11 mouse cellular contexts compared by ENCODE assay signal in genomic region chr11:106817808-106818207, GRCm38 (mm10). TPM values are rescaled to one million over a fixed set of nuclear protein-coding genes. Genes with fewer than 3 reads are reported as not detected.
DNase-seq lines count a peak whose midpoint lies in the region; ATAC-seq and TF ChIP-seq lines count a peak whose summit lies in the region.
"Had no signal": no experiment of that assay in that cellular context is flagged by ENCODE, and none has a peak within 500 bp of the region (broad histone marks: within the 10 kb centered on the region; RNA-seq: fewer than 3 reads in every experiment).

No protein-coding gene starts in this region.

- ATAC-seq in hindbrain, embryonic 13.5 days (ENCODE audit: low FRiP score), result no peak
- ATAC-seq in forebrain, embryonic 14.5 days, result peak; percentile 70
- no peak for ATAC-seq in activated CD4-positive, CD25-positive, alpha-beta regulatory T cell, adult 4 months

- no peak overlapping the region for H3K4me2 ChIP-seq in hindbrain, embryonic 13.5 days
- peak overlapping the region; percentile 1; the same call in 1 of the 2 replicates for H3K4me2 ChIP-seq in forebrain, embryonic 14.5 days (ENCODE audit: low read length)
- H3K4me2 ChIP-seq: embryonic facial prominence, embryonic 15.5 days; lung, embryonic 15.5 days had no signal

- no peak overlapping the region for H3K4me3 ChIP-seq in hindbrain, embryonic 13.5 days
- H3K4me3 ChIP-seq in hindbrain, embryonic 10.5 days, result no peak overlapping the region
- no peak overlapping the region for H3K4me3 ChIP-seq in forebrain, embryonic 14.5 days (ENCODE audit: low read depth, low read length)
- H3K4me3 ChIP-seq: embryonic facial prominence, embryonic 15.5 days; lung, embryonic 15.5 days had no signal

- peaks cover 78% of the 10 kb centered on the region for H3K36me3 ChIP-seq in hindbrain, embryonic 13.5 days
- H3K36me3 ChIP-seq in hindbrain, embryonic 10.5 days, result peaks cover 100% of the 10 kb centered on the region
- H3K36me3 ChIP-seq in forebrain, embryonic 14.5 days (ENCODE audit: control insufficient read depth, insufficient read depth, low read length), result peaks cover 79% of the 10 kb centered on the region

- WGBS in hindbrain, embryonic 13.5 days, result 93% methylated on average over 6 of the region's 6 CpGs
- WGBS in hindbrain, embryonic 10.5 days, result 96% methylated on average over 6 of the region's 6 CpGs
- WGBS in forebrain, embryonic 14.5 days, result 43% methylated on average over 6 of the region's 6 CpGs

- TF ChIP-seq POLR2A in brain, embryonic 14.5 days (IDR thresholded peaks at IDR 0.05; ENCODE audit: borderline replicate concordance, extremely low read depth, insufficient read depth, insufficient read length, poor library complexity, severe bottlenecking), result no peak

- no peaks in the 10 kb centered on the region for H3K9me3 ChIP-seq in hindbrain, embryonic 13.5 days
- no peaks in the 10 kb centered on the region for H3K9me3 ChIP-seq in hindbrain, embryonic 10.5 days
- no peaks in the 10 kb centered on the region for H3K9me3 ChIP-seq in forebrain, embryonic 14.5 days (replicated peaks; ENCODE audit: control insufficient read depth, low read length)
- H3K9me3 ChIP-seq: embryonic facial prominence, embryonic 15.5 days; lung, embryonic 15.5 days had no signal

- peaks cover 13% of the 10 kb centered on the region for H3K4me1 ChIP-seq in hindbrain, embryonic 13.5 days (replicated peaks)
- H3K4me1 ChIP-seq in hindbrain, embryonic 10.5 days (replicated peaks), result no peaks in the 10 kb centered on the region
- H3K4me1 ChIP-seq in forebrain, embryonic 14.5 days (ENCODE audit: control insufficient read depth, insufficient read depth, low read length), result peaks cover 6% of the 10 kb centered on the region

- no peak for DNase-seq in hindbrain, embryonic 10.5 days (ENCODE audit: low spot score)
- DNase-seq in NIH3T3 (ENCODE audit: low read depth), result peak; percentile 13
- peak; percentile 71 for DNase-seq in brain, embryonic 14.5 days (ENCODE audit: low read depth)
- DNase-seq in forebrain, embryonic 14.5 days (ENCODE audit: low spot score), result peak; percentile 67
- no peak for DNase-seq in spleen, postnatal 10 days (ENCODE audit: low spot score in 2 of 2)
- DNase-seq: adrenal gland, adult 8-10 months had no signal

- TF ChIP-seq CTCF in brain, embryonic 14.5 days (IDR thresholded peaks at IDR 0.05; ENCODE audit: borderline replicate concordance, extremely low read depth, insufficient read depth, insufficient read length), result no peak

- no peak overlapping the region for H3K9ac ChIP-seq in hindbrain, embryonic 13.5 days
- H3K9ac ChIP-seq in forebrain, embryonic 14.5 days (ENCODE audit: low read length), result no peak overlapping the region
- H3K9ac ChIP-seq: embryonic facial prominence, embryonic 15.5 days; lung, embryonic 15.5 days had no signal

- H3K27ac ChIP-seq in hindbrain, embryonic 13.5 days, result peak overlapping the region; percentile 53
- no peak overlapping the region for H3K27ac ChIP-seq in hindbrain, embryonic 10.5 days
- peak overlapping the region; percentile 9; the same call in 1 of the 2 replicates for H3K27ac ChIP-seq in forebrain, embryonic 14.5 days (ENCODE audit: low read depth, low read length)
- H3K27ac ChIP-seq: lung, embryonic 15.5 days had no signal

- H3K27me3 ChIP-seq in hindbrain, embryonic 13.5 days, result no peaks in the 10 kb centered on the region
- no peaks in the 10 kb centered on the region for H3K27me3 ChIP-seq in hindbrain, embryonic 10.5 days (ENCODE audit: insufficient read depth, poor library complexity, severe bottlenecking)
- H3K27me3 ChIP-seq in forebrain, embryonic 14.5 days (replicated peaks; ENCODE audit: control insufficient read depth, insufficient read depth, low read length), result no peaks in the 10 kb centered on the region
- H3K27me3 ChIP-seq: CH12.LX; embryonic facial prominence, embryonic 15.5 days; lung, embryonic 15.5 days had no signal

RNA-seq across cellular contexts. Expression of gene Cep95, which starts 28.8 kb away (rescaled TPM):
- polyA plus RNA-seq in hindbrain, embryonic 13.5 days (2015; fragmentation: Nextera tagmentation; extraction: Ambion mirVana), result 15.7 and 18.2 TPM in 2 replicates
- polyA plus RNA-seq in hindbrain, embryonic 10.5 days (2016; fragmentation: Nextera tagmentation; extraction: Ambion mirVana), result 14.8 and 20.2 TPM in 2 replicates
- 20.3 and 22.3 TPM in 2 replicates for polyA plus RNA-seq in brain, embryonic 14.5 days (2012; rRNA removed)
- 12.2 and 14.2 TPM in 2 replicates for polyA plus RNA-seq in forebrain, embryonic 14.5 days (2014; fragmentation: Nextera tagmentation; extraction: Ambion mirVana)
- polyA plus RNA-seq in activated CD4-positive, CD25-positive, alpha-beta regulatory T cell, adult 4 months (2017; shearing (Covaris generic)), result 10 to 100 TPM; 26.9 to 33.3 TPM

RNA-seq across cellular contexts. Expression of gene Ddx5, which starts 28.8 kb away (rescaled TPM):
- 431 and 450 TPM in 2 replicates for polyA plus RNA-seq in hindbrain, embryonic 13.5 days (2015; fragmentation: Nextera tagmentation; extraction: Ambion mirVana)
- polyA plus RNA-seq in hindbrain, embryonic 10.5 days (2016; fragmentation: Nextera tagmentation; extraction: Ambion mirVana), result 285 and 301 TPM in 2 replicates
- 597 and 653 TPM in 2 replicates for polyA plus RNA-seq in brain, embryonic 14.5 days (2012; rRNA removed)
- polyA plus RNA-seq in forebrain, embryonic 14.5 days (2014; fragmentation: Nextera tagmentation; extraction: Ambion mirVana), result 504 and 550 TPM in 2 replicates
- polyA plus RNA-seq in activated CD4-positive, CD25-positive, alpha-beta regulatory T cell, adult 4 months (2017; shearing (Covaris generic)), result 100 to 1,000 TPM; 413 to 476 TPM

RNA-seq across cellular contexts. Expression of gene Polg2, which starts 38.5 kb away (rescaled TPM):
- polyA plus RNA-seq in hindbrain, embryonic 13.5 days (2015; fragmentation: Nextera tagmentation; extraction: Ambion mirVana), result 9.1 and 9.7 TPM in 2 replicates
- 8.1 and 10.1 TPM in 2 replicates for polyA plus RNA-seq in hindbrain, embryonic 10.5 days (2016; fragmentation: Nextera tagmentation; extraction: Ambion mirVana)
- polyA plus RNA-seq in brain, embryonic 14.5 days (2012; rRNA removed), result 9.0 and 10.3 TPM in 2 replicates
- 9.1 and 10.1 TPM in 2 replicates for polyA plus RNA-seq in forebrain, embryonic 14.5 days (2014; fragmentation: Nextera tagmentation; extraction: Ambion mirVana)
- 10 to 100 TPM; 10.2 to 14.9 TPM for polyA plus RNA-seq in activated CD4-positive, CD25-positive, alpha-beta regulatory T cell, adult 4 months (2017; shearing (Covaris generic))

Comparison
In these comparisons a context has a peak if more than half of its experiments do, and no peak if none do; other contexts are left out.
1. DNase-seq: peak in NIH3T3 (single experiment), brain, embryonic 14.5 days (single experiment) and forebrain, embryonic 14.5 days (single experiment); none in hindbrain, embryonic 10.5 days (single experiment) and spleen, postnatal 10 days (0 of 2).